Mouse (Mus musculus) lung, embryonic 15.5 days (tissue): ENCODE measurements around the gene Osbpl9. TPM values are rescaled to one million over a fixed set of nuclear protein-coding genes. Genes with fewer than 3 reads are reported as not detected.

Source experiments
- ATAC-seq: fragments of 200-750 bp; cut with Nextera tagmentation; 2 replicates; pipeline ENCODE4 v1.8.0; 2017; ENCODE audit warnings: moderate number of reproducible peaks, borderline replicate concordance; ENCODE audit not compliant: low FRiP score, low TSS enrichment; ENCODE audit errors: extremely low read depth
- H3K27ac ChIP-seq: fragments of 300-500 bp; sonication (generic); 2 replicates; pipeline ENCODE4 v1.5.1; 2015; ENCODE audit warnings: moderate library complexity, mild to moderate bottlenecking, inconsistent platforms
- H3K27me3 ChIP-seq: fragments of 300-500 bp; sonication (generic); 2 replicates; pipeline ENCODE4 v1.6.1; 2015; ENCODE audit warnings: inconsistent platforms
- H3K36me3 ChIP-seq: fragments of 300-500 bp; sonication (generic); 2 replicates; pipeline ENCODE4 v1.6.1; 2015; ENCODE audit warnings: inconsistent platforms
- H3K4me1 ChIP-seq: fragments of 300-500 bp; sonication (generic); 2 replicates; pipeline ENCODE4 v1.6.1; 2015; ENCODE audit warnings: inconsistent platforms
- H3K4me2 ChIP-seq: fragments of 300-500 bp; sonication (generic); 2 replicates; pipeline ENCODE4 v1.6.1; 2015; ENCODE audit warnings: inconsistent platforms, mild to moderate bottlenecking, moderate library complexity
- H3K4me3 ChIP-seq: fragments of 300-500 bp; sonication (generic); 2 replicates; pipeline ENCODE4 v1.5.1; 2015; ENCODE audit warnings: mild to moderate bottlenecking, inconsistent platforms
- H3K9ac ChIP-seq: fragments of 300-500 bp; sonication (generic); 2 replicates; pipeline ENCODE4 v1.6.1; 2015; ENCODE audit warnings: inconsistent platforms
- H3K9me3 ChIP-seq: fragments of 300-500 bp; sonication (generic); 2 replicates; pipeline ENCODE4 v1.6.1; 2016; ENCODE audit warnings: inconsistent platforms
- WGBS: fragments of 180-500 bp; shearing (Covaris S2); methylation state at CpG from one replicate; pipeline ENCODE4 v1.1.7; 2015; 5-methylcytosine and 5-hydroxymethylcytosine counted together
- polyA plus RNA-seq: library from polyadenylated mRNA; unstranded; fragments of >200 nt; fragmentation: Nextera tagmentation; extraction: Ambion mirVana; gene quantifications from 2 replicates; pipeline ENCODE4 v1.2.1, GENCODE M21; 2015

Osbpl9 gene
- polyA plus RNA-seq, 1 experiment from 2014 or later: 67.3 TPM

DNA sequence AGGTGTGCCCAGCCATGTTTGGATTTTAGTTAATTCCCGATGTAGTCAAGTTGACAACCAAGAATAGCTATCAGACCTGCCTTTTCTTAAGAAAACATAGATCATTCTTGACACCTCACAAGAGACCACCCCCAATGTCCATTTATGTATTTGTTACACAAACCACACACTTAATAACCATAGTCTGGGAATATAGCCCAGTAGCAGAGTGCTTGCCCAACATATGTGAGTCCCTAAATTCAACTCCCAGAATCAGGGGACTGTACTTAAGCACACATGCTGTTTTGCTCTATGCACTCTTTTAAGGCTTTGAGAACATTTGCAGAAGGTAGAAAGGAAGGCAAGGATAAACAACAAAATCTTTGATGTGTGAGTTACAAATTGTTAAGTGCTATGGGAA lies 1.9 kb upstream of the Osbpl9 start:
- no peak for ATAC-seq
- WGBS: 68% methylated on average over 1 of the region's 1 CpGs
- no peak overlapping the region for H3K27ac ChIP-seq

DNA sequence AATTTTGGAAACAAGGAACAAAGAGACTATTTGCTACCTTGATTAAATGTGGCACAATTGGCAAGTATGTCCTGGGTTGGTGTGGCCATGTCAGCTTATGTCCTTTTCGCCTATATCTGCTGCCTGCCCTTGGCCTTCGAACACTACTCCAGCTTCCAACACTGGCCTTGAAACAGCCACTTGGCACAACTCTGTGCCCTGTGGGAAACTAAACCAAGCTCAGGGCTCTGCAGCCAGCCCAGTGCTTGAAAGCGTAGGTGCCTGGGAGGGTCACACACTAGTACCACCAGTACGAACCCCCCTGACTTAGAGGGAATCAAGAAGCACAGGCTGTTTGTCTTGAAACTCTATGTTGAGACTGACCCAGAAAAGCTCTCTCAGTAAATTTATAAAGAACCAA lies 3.0 kb downstream of the Osbpl9 start:
- WGBS: 93% methylated on average over 4 of the region's 4 CpGs
- Histone ChIP-seq H3K36me3 (no peaks in the 10 kb centered on the region), H3K27ac (no peak overlapping the region), H3K4me1 (peaks cover 13% of the 10 kb centered on the region; the same call in 1 of the 2 replicates), H3K4me2 (no peak overlapping the region), H3K9me3 (no peaks in the 10 kb centered on the region), H3K27me3 (no peaks in the 10 kb centered on the region), H3K4me3 (no peak overlapping the region), H3K9ac (no peak overlapping the region)
- no peak for ATAC-seq

More for the DNA sequence above, 1.9 kb upstream of the Osbpl9 start:
- H3K9ac ChIP-seq: no peak overlapping the region
- no peak overlapping the region for H3K4me2 ChIP-seq
- peaks cover 20% of the 10 kb centered on the region; the same call in 1 of the 2 replicates for H3K4me1 ChIP-seq
- H3K36me3 ChIP-seq: no peaks in the 10 kb centered on the region
- no peaks in the 10 kb centered on the region for H3K9me3 ChIP-seq
- no peaks in the 10 kb centered on the region for H3K27me3 ChIP-seq
- H3K4me3 ChIP-seq: no peak overlapping the region

DNA sequence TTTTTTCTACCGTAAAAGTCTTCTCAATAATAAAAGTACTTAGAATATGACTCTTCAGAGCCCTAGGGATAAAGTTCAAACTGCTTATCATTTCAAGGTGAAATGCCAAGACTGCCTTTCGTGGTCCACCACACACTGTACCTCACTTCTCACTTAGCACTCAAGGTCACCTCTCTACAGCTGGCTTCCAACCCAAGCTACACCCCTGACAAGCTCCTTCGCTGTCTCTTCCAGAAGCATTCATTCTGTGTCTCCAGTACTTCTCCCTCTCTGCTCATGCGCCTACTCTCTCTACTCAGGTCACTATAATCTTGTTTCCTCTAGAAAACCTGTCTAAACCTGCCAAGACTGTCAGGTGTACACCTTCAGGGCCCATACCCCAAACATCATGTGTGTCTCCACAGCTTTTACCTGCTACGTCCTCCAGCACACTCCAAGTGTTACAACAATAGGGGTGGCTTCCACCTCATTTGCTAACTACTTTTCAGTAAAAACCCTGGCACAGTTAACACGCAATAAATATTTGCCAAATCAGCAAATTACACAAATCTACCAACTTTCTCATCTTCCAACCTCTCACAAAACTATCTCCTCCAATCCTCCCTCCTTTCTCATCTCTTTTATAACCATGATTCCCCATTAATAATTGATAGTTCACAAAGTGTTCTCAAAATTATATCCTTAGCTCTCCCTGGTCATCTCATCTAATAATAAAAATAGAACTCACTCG lies 6.0 kb downstream of the Osbpl9 start:
- Histone ChIP-seq H3K9ac (no peak overlapping the region), H3K4me2 (no peak overlapping the region), H3K4me3 (no peak overlapping the region), H3K36me3 (no peaks in the 10 kb centered on the region), H3K27me3 (no peaks in the 10 kb centered on the region), H3K27ac (no peak overlapping the region), H3K4me1 (0 out of 2 replicates have a peak, but pooled peaks cover 9% of the 10 kb centered on the region), H3K9me3 (no peaks in the 10 kb centered on the region)
- WGBS: 82% methylated on average over 7 of the region's 7 CpGs
- no peak for ATAC-seq

DNA sequence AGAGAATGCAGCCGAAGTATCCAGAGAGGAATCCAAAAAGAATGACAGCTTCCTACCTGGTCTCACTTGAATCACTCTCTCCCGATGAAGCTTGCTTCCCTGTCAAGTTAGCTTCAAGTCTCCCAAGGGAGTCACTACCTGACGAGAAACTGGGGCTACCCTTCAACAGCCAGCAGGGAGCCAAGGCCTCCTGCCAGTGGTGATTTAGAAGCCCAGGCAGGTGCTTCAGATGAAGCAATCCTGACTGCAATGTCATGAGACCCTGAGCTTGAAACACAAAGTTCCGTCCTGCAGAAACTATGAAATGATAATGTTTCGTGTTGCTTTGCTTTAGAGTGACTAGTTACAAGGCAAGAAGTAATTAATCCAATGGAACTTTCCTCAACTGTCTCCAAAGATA lies 8.2 kb downstream of the Osbpl9 start:
- Histone ChIP-seq H3K9me3 (no peaks in the 10 kb centered on the region), H3K9ac (no peak overlapping the region), H3K4me3 (no peak overlapping the region), H3K27me3 (no peaks in the 10 kb centered on the region), H3K27ac (no peak overlapping the region), H3K4me2 (no peak overlapping the region), H3K36me3 (no peaks in the 10 kb centered on the region), H3K4me1 (0 out of 2 replicates have a peak, but pooled peaks cover 4% of the 10 kb centered on the region)
- no peak for ATAC-seq
- WGBS: 85% methylated on average over 5 of the region's 5 CpGs

DNA sequence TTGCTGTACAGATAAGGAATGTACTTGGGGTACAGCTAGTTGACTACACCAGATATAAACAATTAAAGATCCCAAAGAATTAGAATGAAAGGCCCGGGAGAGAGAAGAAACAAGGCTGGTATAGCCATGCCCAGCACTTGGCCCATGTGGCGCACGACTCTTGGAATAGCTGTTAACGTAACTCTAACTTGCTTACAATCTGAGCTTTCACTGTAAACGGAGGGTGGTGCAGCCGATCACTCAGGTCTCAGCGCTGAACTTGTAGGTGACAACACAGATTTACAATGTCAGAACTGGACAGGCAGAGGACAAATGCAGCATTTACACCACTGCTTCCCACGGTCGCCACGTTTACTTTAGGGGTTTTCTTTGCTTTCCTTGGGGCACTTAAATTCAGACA lies 10.5 kb downstream of the Osbpl9 start:
- 51% methylated on average over 10 of the region's 10 CpGs for WGBS
- Histone ChIP-seq H3K4me3 (no peak overlapping the region), H3K4me1 (0 out of 2 replicates have a peak, but pooled peaks cover 4% of the 10 kb centered on the region), H3K36me3 (no peaks in the 10 kb centered on the region), H3K27me3 (no peaks in the 10 kb centered on the region), H3K4me2 (no peak overlapping the region), H3K9me3 (no peaks in the 10 kb centered on the region), H3K9ac (no peak overlapping the region), H3K27ac (no peak overlapping the region)
- ATAC-seq: no peak

DNA sequence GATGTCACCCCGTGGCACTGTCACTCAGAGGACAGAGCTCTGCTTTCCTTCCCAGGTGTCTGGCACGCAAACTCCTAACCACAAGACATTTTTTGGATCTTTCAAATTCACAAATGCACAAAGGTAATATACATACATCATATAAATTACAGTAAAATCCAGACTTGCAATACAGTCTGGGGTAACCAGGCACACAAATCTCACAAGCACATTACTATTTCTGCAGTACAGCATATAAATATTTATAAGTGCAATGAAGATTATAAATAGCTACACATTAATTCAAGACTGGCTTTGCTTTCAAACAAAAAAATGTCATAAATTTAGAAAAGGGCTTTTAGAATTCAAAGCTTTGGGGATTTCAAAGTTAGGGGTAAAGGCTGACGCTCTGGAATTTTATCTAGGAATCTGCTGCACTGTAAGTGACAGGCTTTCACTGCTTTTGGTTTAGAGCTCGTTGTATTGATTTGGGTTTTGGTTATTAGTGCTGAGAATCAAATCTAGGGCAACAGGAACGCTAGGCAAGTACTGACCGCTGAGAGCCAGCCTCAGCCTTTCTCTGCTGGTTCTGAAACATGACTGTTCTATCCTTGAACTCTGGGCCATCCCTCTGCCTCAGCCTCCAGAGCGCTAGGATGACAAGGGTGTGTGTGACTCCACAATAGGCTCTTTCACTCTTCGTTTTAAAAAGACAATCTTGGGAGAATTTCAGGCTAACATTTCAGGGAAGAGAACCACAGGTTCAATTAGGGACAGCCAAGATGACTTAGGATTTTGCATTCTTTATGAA lies 16.3 kb downstream of the Osbpl9 start:
- 0 out of 2 replicates have a peak, but pooled peaks cover 4% of the 10 kb centered on the region for H3K4me1 ChIP-seq
- WGBS: 72% methylated on average over 8 of the region's 8 CpGs
- no peak overlapping the region for H3K4me3 ChIP-seq
- ATAC-seq: no peak
- no peak overlapping the region for H3K9ac ChIP-seq
- no peak overlapping the region for H3K4me2 ChIP-seq
- H3K36me3 ChIP-seq: no peaks in the 10 kb centered on the region
- no peaks in the 10 kb centered on the region for H3K27me3 ChIP-seq
- no peak overlapping the region for H3K27ac ChIP-seq
- H3K9me3 ChIP-seq: no peaks in the 10 kb centered on the region

DNA sequence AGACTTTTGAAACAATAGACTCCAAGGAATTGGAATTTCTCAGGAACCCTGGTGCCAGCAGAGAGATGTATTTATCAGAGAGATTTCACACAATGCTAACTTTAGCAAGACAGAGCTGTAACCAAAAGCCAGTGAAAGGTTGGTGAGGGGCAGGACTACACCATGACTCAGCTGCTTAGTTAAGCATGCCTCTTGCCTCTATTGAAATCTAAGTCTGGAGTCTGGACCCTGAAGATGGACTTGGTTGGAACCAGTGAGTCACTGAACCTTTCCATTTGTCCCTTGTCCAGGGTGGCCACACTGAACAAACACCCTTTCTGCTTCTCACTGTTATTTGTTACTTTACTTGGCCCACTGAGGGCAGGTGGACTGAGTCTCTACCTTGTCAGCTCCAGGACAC lies 26.4 kb downstream of the Osbpl9 start:
- no peaks in the 10 kb centered on the region for H3K36me3 ChIP-seq
- H3K4me3 ChIP-seq: no peak overlapping the region
- no peaks in the 10 kb centered on the region for H3K4me1 ChIP-seq
- no peak overlapping the region for H3K27ac ChIP-seq
- no peaks in the 10 kb centered on the region for H3K9me3 ChIP-seq
- no peak for ATAC-seq
- no peak overlapping the region for H3K4me2 ChIP-seq
- H3K27me3 ChIP-seq: no peaks in the 10 kb centered on the region
- no peak overlapping the region for H3K9ac ChIP-seq

DNA sequence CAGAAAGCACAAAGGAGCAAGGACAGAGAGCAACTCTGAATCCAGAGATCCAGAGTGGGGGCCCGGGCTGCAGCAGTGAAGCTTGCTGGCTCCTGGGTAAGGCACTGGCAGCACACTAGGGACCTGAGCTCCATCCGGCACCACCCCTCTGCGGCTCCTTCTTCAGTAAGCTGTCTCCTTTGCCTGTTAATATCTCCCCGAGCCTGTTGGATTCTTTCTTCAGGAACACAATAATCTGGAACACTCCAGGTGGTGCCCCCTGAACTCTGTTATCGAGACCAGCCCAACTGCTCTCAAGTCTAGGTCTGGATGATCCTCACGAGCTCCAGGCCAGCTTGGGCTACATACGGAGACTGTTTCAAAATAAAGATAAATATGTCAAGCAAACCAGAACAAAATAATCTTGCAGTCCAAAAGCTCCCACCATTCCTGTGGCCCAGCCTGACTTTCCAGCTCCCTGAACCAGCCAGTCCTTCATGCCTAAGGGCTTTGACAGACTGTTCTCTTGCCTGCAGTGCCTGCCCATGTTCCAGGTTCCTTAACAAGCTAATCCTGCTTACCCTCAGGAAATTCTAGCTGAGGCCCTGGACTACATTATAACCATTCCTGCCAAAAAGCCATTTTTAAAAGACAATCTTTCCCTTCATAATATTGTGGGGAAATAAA lies 28.2 kb downstream of the Osbpl9 start:
- H3K4me3 ChIP-seq: no peak overlapping the region
- H3K4me1 ChIP-seq: no peaks in the 10 kb centered on the region
- 48% methylated on average over 7 of the region's 7 CpGs for WGBS
- H3K27me3 ChIP-seq: no peaks in the 10 kb centered on the region
- ATAC-seq: no peak
- no peak overlapping the region for H3K27ac ChIP-seq
- no peak overlapping the region for H3K4me2 ChIP-seq
- H3K9ac ChIP-seq: no peak overlapping the region
- H3K9me3 ChIP-seq: no peaks in the 10 kb centered on the region
- no peaks in the 10 kb centered on the region for H3K36me3 ChIP-seq

DNA sequence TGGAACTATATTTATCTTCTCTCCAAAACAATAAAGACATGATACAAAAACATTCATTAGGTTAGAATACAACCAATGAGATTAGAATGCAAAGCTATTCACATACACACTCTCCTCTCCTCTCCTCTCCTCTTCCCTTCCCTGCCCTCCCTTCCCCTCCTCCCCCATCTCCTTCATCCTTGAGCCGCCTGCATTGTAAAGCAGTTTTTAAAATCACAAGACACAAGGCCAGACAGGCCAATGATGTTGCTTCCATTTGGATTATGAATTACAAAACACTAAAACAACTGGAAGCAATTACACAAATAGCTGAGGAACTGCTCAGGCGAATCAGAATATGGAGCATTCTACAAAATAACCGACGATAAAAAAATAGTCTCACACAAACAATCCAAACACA lies 28.7 kb downstream of the Osbpl9 start:
- H3K4me2 ChIP-seq: no peak overlapping the region
- H3K4me3 ChIP-seq: no peak overlapping the region
- H3K27me3 ChIP-seq: no peaks in the 10 kb centered on the region
- H3K9me3 ChIP-seq: no peaks in the 10 kb centered on the region
- H3K4me1 ChIP-seq: no peaks in the 10 kb centered on the region
- H3K27ac ChIP-seq: no peak overlapping the region
- H3K9ac ChIP-seq: no peak overlapping the region
- 58% methylated on average over 4 of the region's 4 CpGs for WGBS
- no peak for ATAC-seq
- no peaks in the 10 kb centered on the region for H3K36me3 ChIP-seq

DNA sequence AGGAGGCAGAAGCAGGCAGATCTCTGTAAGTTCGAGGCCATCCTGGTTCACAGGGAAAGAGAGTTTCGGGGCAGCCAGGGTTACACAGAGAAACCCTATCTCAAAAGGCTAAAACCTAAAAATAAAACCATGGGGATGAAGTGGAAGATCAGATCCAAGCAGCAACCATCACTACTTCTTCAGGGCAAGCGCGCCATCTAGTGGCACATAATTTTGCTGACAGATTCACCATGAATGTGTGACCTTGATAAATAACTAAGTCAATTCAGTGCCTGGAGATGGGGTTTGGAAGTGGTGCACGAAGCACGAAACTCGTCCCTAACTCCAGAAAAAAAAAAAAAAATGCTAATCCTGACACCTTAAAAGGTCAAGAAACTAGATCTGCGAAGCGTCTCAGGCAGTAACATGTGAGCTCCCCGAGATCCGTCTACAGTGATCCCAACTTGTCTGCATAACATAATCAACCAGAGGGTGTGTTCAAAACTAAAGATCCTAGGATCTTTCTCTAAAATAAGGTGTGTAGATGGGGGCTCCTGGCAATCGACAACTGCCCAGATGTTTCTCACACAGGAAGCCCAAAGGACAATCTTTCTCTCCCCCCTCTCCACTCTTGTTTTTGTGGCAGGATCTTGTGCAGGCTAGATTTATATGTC lies 36.4 kb downstream of the Osbpl9 start:
- Histone ChIP-seq H3K9ac (no peak overlapping the region), H3K27ac (no peak overlapping the region), H3K27me3 (no peaks in the 10 kb centered on the region), H3K4me3 (no peak overlapping the region), H3K4me2 (no peak overlapping the region), H3K9me3 (no peaks in the 10 kb centered on the region), H3K36me3 (no peaks in the 10 kb centered on the region), H3K4me1 (no peaks in the 10 kb centered on the region)
- 30% methylated on average over 12 of the region's 12 CpGs for WGBS
- ATAC-seq: no peak

DNA sequence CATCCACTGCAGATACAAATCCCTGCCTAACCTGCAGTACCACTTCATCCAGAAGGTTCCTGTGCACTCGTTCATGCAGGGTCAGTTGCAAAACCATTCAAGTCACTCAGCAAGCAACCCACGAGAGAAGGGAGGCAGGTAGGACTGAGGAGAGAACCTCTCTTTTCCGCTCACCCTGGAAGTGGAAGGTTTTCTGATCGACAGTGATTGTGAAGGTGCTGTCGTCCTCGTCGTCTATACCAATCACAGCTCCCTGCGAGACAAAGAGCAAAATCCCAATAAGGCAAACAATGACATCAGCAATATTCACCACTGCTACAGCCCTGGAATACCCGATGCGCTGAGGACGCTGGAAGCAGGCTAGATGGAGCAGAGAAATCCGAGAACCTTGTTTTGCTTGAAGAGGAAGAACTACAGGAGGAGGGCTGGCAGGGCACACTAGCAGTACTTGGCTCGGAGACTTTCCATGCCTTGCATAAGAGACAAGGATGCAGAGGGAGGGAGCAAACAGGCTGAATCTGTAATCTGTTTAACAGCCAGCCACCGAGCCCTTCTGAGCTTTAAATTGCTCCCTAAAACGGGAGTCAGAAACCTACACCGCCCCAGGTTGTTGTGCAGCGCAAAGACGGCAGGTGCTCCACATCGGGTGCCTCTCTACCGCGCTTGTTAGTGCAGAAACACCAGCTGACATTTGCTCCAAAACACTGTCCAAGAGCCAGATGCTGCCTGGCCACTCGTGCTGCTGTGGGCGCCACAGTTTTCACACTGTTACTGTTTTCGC lies 45.4 kb downstream of the Osbpl9 start:
- H3K4me2 ChIP-seq: peak overlapping the region; percentile 41
- no peaks in the 10 kb centered on the region for H3K9me3 ChIP-seq
- peak overlapping the region; percentile 5; the same call in 1 of the 2 replicates for H3K4me3 ChIP-seq
- H3K9ac ChIP-seq: no peak overlapping the region
- ATAC-seq: peak; percentile 42; the same call in 1 of the 2 replicates
- H3K27ac ChIP-seq: no peak overlapping the region
- 21% methylated on average over 24 of the region's 24 CpGs for WGBS
- peaks cover 14% of the 10 kb centered on the region for H3K4me1 ChIP-seq
- H3K27me3 ChIP-seq: no peaks in the 10 kb centered on the region
- H3K36me3 ChIP-seq: 0 out of 2 replicates have a peak, but pooled peaks cover 2% of the 10 kb centered on the region
